Mouse (Mus musculus) left cerebral cortex, postnatal 4 days (tissue): Measurements from ENCODE around the gene Gm44511. TPM values are rescaled to one million over a fixed set of nuclear protein-coding genes. Genes with fewer than 3 reads are reported as not detected.
A peak's percentile ranks its signal among the peaks of the same experiment; 100 is the strongest.
"Not testable (repeated sequence)": the region's sequence is repeated elsewhere in the genome, so short reads cannot be mapped to it uniquely, and the experiment has no call there.

Experiments
- DNase-seq: peaks from one replicate; pipeline ENCODE4 v3.0.0-alpha.2; 2022
- intact Hi-C: fragments of 180-260 bp; cut with DNase I; formaldehyde crosslinking; loops from one replicate; pipeline ENCODE4 v1.15.1; 2025
- total RNA-seq, 2 experiments: library from RNA; stranded (reverse); gene quantifications; 2 replicates each; pipeline ENCODE4 v1.2.3; 2021

The Gm44511 gene
- total RNA-seq, 2 experiments from 2014 or later: not detected

GRCm38 (mm10) chr6:128802999-128803857 lies 22.9 kb downstream of the Gm44511 start:
- peak; percentile 95 for DNase-seq
- intact Hi-C loops: no loop called here

- intact Hi-C loops: no loop called here
- peak; percentile 17 for DNase-seq
Measured at GRCm38 (mm10) chr6:128802557-128802956, 23.6 kb downstream of the Gm44511 start.

GRCm38 (mm10) chr6:128800696-128801095 lies 25.4 kb downstream of the Gm44511 start:
- DNase-seq, intact Hi-C loops: not testable (repeated sequence)

- no peak for DNase-seq
- intact Hi-C loops: loop anchor here (2.0 kb wide), 1 partner anchor 39 kb away; no protein-coding TSS in a partner anchor
Measured at GRCm38 (mm10) chr6:128799896-128800270, 26.2 kb downstream of the Gm44511 start.

- intact Hi-C loops: loop anchor here (2.0 kb wide), 1 partner anchor 39 kb away; no protein-coding TSS in a partner anchor
- DNase-seq: peak; percentile 81
Measured at GRCm38 (mm10) chr6:128799144-128799895, 26.8 kb downstream of the Gm44511 start.

- peak; percentile 63 for DNase-seq
- intact Hi-C loops: loop anchor here (2.0 kb wide), 1 partner anchor 38 kb away; no protein-coding TSS in a partner anchor
Measured at GRCm38 (mm10) chr6:128798772-128799143, 27.4 kb downstream of the Gm44511 start.

- no peak for DNase-seq
- intact Hi-C loops: loop anchor here (2.0 kb wide), 1 partner anchor 37 kb away; no protein-coding TSS in a partner anchor
Measured at GRCm38 (mm10) chr6:128797936-128798771, 28.0 kb downstream of the Gm44511 start.

GRCm38 (mm10) chr6:128797185-128797905 lies 28.8 kb downstream of the Gm44511 start:
- intact Hi-C loops: no loop called here
- no peak for DNase-seq

GRCm38 (mm10) chr6:128796321-128796955 lies 29.7 kb downstream of the Gm44511 start:
- intact Hi-C loops: no loop called here
- no peak for DNase-seq

GRCm38 (mm10) chr6:128793734-128794133 lies 32.4 kb downstream of the Gm44511 start:
- intact Hi-C loops: no loop called here
- no peak for DNase-seq

GRCm38 (mm10) chr6:128790491-128790994 lies 35.6 kb downstream of the Gm44511 start:
- intact Hi-C loops, DNase-seq: not testable (repeated sequence)

GRCm38 (mm10) chr6:128789115-128789514 lies 37.0 kb downstream of the Gm44511 start, which contains the start of gene Klrb1c:
Klrb1c (minus strand) TSS chr6:128789215.
- intact Hi-C loops: no loop called here
- no peak for DNase-seq

GRCm38 (mm10) chr6:128788517-128788916 lies 37.6 kb downstream of the Gm44511 start:
- intact Hi-C loops: no loop called here
- DNase-seq: no peak

- DNase-seq, intact Hi-C loops: not testable (repeated sequence)
Measured at GRCm38 (mm10) chr6:128786396-128786795, 39.7 kb downstream of the Gm44511 start.

GRCm38 (mm10) chr6:128769481-128770253 lies 56.4 kb downstream of the Gm44511 start:
- intact Hi-C loops: no loop called here
- DNase-seq: no peak

GRCm38 (mm10) chr6:128768047-128768446 lies 58.1 kb downstream of the Gm44511 start:
- DNase-seq: no peak
- intact Hi-C loops: no loop called here

GRCm38 (mm10) chr6:128766486-128767254 lies 59.4 kb downstream of the Gm44511 start:
- peak; percentile 55 for DNase-seq

More at GRCm38 (mm10) chr6:128766486-128767254, 59.4 kb downstream of the Gm44511 start:
- intact Hi-C loops: not testable (repeated sequence)
